Mouse (Mus musculus) forebrain, embryonic 14.5 days (tissue): ENCODE measurements around the gene Ap1m1. TPM values are rescaled to one million over a fixed set of nuclear protein-coding genes. Genes with fewer than 3 reads are reported as not detected.
A peak's percentile ranks its signal among the peaks of the same experiment; 100 is the strongest.

Source experiments
- ATAC-seq: fragments of 200-750 bp; cut with Nextera tagmentation; 2 replicates; pipeline ENCODE4 v1.8.0; 2017; ENCODE audit warnings: mild to moderate bottlenecking, moderate library complexity
- DNase-seq: peaks from one replicate; pipeline ENCODE4 v3.0.0-alpha.2; 2015; ENCODE audit warnings: low spot score
- H3K27ac ChIP-seq: fragments of 300-500 bp; sonication (generic); 2 replicates; pipeline ENCODE4 v1.5.1; 2014; ENCODE audit warnings: low read depth, mild to moderate bottlenecking, control low read depth, low read length, moderate library complexity
- H3K27me3 ChIP-seq: fragments of 300-500 bp; sonication (generic); replicated peaks from 2 replicates; pipeline ENCODE4 v1.6.1; 2014; ENCODE audit warnings: low read length, control low read depth, mixed read lengths; ENCODE audit not compliant: control insufficient read depth, insufficient read depth
- H3K36me3 ChIP-seq: fragments of 300-500 bp; sonication (generic); 2 replicates; pipeline ENCODE4 v1.6.1; 2014; ENCODE audit warnings: low read length, control low read depth; ENCODE audit not compliant: control insufficient read depth, insufficient read depth
- H3K4me1 ChIP-seq: fragments of 300-500 bp; sonication (generic); 2 replicates; pipeline ENCODE4 v1.6.1; 2014; ENCODE audit warnings: antibody characterized with exemption, low read length, control low read depth; ENCODE audit not compliant: control insufficient read depth, insufficient read depth
- H3K4me2 ChIP-seq: fragments of 300-500 bp; sonication (generic); 2 replicates; pipeline ENCODE4 v1.6.1; 2014; ENCODE audit warnings: mild to moderate bottlenecking, control low read depth, low read length
- H3K4me3 ChIP-seq: fragments of 300-500 bp; sonication (generic); 2 replicates; pipeline ENCODE4 v1.5.1; 2014; ENCODE audit warnings: low read depth, low read length, control low read depth
- H3K9ac ChIP-seq: fragments of 300-500 bp; sonication (generic); 2 replicates; pipeline ENCODE4 v1.6.1; 2014; ENCODE audit warnings: mild to moderate bottlenecking, low read length, control low read depth, moderate library complexity
- H3K9me3 ChIP-seq: fragments of 300-500 bp; sonication (generic); replicated peaks from 2 replicates; pipeline ENCODE4 v1.6.1; 2016; ENCODE audit warnings: low read length, control low read depth, mixed read lengths; ENCODE audit not compliant: control insufficient read depth
- WGBS: fragments of 180-500 bp; shearing (Covaris S2); extraction: QIAGEN DNeasy Blood & Tissue Kit; methylation state at CpG from one replicate; pipeline ENCODE4 v1.1.7; 2014; 5-methylcytosine and 5-hydroxymethylcytosine counted together
- polyA plus RNA-seq: library from polyadenylated mRNA; unstranded; fragments of >200 nt; fragmentation: Nextera tagmentation; extraction: Ambion mirVana; gene quantifications from 2 replicates; pipeline ENCODE4 v1.2.1, GENCODE M21; 2014

The Ap1m1 gene
- polyA plus RNA-seq = 214 TPM in 2 replicates

DNA sequence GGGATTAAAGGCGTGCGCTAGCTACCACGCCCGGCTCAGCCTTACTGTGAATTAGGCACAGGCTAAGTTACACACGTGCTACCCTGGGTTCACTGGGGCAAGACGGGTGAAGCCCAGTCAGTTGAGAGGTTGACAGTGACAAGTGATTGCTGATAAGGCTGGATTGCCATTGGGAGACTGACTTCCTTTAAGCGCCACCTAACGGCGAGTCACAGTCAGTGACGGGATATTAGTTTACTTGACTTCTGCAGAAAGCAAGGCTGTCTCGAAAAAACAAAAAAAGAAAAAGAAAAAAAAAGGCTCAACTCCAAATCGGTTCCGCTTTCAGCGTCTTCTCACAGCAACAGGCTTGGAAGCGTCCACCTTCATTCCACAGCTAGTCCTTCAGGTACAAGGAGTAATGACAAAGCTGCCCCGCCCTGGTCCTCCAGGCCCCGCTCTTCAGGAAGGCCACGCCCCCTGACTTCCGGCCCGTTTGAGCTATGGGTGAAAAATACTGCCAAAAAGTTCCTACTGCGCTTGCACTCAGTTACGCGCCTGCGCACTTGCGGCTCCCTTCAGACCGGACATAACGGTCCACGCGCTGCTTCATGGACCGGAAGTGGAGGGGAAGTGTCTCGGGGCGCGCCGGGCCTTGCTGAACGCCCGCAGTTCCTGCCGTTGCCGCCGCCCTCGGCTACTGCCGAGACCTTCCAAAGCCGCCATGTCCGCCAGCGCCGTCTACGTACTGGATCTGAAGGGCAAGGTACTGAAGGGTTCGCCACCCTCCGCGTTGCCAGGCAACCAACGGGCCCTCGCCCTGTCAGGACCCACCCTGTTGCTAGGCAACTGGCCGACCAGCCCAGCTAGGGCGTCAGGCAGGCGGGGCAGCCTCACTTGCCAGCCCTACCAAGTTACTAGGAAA lies at the start of gene Ap1m1:
Gene Ap1m1, plus strand, starts transcription at position 520 of the 904 bp plus-strand sequence.
- no peaks in the 10 kb centered on the region for H3K9me3 ChIP-seq
- WGBS = under 1% methylated on average over 54 of the region's 54 CpGs
- H3K27ac ChIP-seq = peak within 1 kb of the TSS; percentile 93
- no peaks in the 10 kb centered on the region for H3K4me1 ChIP-seq
- peak within 1 kb of the TSS; percentile 72 for H3K9ac ChIP-seq
- H3K4me3 ChIP-seq = peak within 1 kb of the TSS; percentile 64
- H3K4me2 ChIP-seq = peak within 1 kb of the TSS; percentile 73
- ATAC-seq (peak; percentile 96), DNase-seq (peak; percentile 100)
- no peaks in the 10 kb centered on the region for H3K27me3 ChIP-seq
- H3K36me3 ChIP-seq = peaks cover 14% of the 10 kb centered on the region; the same call in 1 of the 2 replicates

DNA sequence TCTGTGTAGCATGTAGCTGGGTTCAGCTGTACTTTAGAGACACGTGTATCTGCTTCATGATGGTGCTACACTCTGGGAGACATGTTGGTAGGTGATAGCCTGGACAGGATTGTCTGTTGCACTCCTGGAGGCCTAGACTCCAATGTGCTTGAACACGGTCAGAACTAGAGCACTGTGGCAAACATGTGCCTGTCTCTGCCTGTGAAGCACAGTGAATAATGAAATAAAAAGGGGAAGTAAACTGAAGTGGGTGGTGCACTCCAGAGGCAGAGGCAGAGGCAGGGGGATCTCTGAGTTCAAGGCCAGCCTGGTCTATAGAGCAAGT lies 49.6 kb upstream of the Ap1m1 start:
- H3K9me3 ChIP-seq = no peaks in the 10 kb centered on the region
- DNase-seq = no peak
- no peaks in the 10 kb centered on the region for H3K36me3 ChIP-seq

DNA sequence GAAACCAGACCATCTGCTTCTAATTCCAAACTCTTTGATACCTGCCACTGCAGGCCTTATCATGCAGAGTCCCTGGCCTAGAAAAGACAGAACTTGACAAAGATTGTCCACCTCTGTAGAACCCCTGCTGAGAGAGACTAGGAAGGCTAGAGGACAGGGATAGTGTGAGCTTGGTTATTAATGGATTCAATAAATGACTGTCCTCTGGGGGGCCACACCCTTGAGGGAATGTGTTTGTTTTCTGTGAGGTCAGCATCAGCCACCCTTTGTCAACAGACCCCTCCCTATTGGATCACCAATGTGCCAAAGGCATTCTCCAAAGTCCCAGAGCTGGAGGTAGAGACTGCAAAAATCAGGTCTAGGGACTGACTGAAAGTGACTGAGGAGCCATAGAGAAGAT lies 47.8 kb upstream of the Ap1m1 start:
- no peak overlapping the region for H3K9ac ChIP-seq
- no peaks in the 10 kb centered on the region for H3K4me1 ChIP-seq
- no peaks in the 10 kb centered on the region for H3K36me3 ChIP-seq
- H3K27me3 ChIP-seq = no peaks in the 10 kb centered on the region
- H3K9me3 ChIP-seq = no peaks in the 10 kb centered on the region
- H3K4me2 ChIP-seq = no peak overlapping the region
- H3K4me3 ChIP-seq = no peak overlapping the region
- H3K27ac ChIP-seq = no peak overlapping the region
- DNase-seq (no peak), ATAC-seq (no peak)

More for the DNA sequence above, 49.6 kb upstream of the Ap1m1 start:
- H3K4me3 ChIP-seq = no peak overlapping the region
- no peaks in the 10 kb centered on the region for H3K27me3 ChIP-seq
- 83% methylated on average over 2 of the region's 2 CpGs for WGBS
- H3K9ac ChIP-seq = no peak overlapping the region
- H3K27ac ChIP-seq = no peak overlapping the region
- no peak for ATAC-seq
- H3K4me2 ChIP-seq = no peak overlapping the region
- H3K4me1 ChIP-seq = no peaks in the 10 kb centered on the region

DNA sequence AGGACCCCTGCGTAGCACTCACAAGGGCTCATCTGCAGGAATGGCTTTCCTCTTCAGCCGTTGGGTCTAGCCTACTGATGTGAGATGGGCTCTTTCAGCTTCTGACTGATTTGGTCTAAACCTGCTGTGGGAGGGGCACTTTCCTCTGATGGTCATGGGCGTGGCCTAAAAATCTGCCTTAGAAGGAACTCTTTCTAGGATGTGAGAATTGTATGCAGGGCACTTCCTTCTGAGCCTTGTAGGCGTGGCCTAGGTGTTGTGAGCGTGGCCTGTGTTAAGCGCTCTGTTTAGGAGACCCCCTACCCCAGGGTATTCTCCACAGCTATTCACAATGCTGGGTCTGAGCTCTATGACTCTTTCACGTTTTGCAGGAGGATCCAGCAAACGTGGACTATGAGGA lies 41.8 kb upstream of the Ap1m1 start:
- Histone ChIP-seq H3K4me3 (no peak overlapping the region), H3K4me1 (no peaks in the 10 kb centered on the region), H3K27me3 (no peaks in the 10 kb centered on the region), H3K36me3 (no peaks in the 10 kb centered on the region), H3K9ac (no peak overlapping the region), H3K4me2 (no peak overlapping the region), H3K27ac (no peak overlapping the region), H3K9me3 (peaks cover 7% of the 10 kb centered on the region; the same call in 1 of the 2 replicates)
- WGBS = 69% methylated on average over 8 of the region's 8 CpGs
- DNase-seq (no peak), ATAC-seq (no peak)

DNA sequence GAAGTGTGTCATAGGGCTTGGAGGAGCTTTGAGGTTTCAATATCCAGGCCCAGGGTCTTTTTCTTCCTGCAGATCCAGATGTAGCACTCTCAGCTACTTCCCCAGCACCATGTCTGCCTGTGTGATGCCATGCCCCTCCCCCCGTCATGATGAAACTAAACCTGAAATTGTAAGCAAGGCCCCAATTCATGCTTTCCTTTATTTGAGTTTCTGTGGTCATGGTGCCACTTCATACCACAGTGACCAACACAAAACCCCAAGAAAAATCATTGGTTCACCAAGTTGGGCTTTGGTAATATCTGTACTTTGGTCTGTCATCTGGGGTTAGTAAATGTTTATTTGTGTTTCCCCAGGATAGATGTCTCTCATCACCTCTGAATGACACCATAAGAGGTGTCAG lies 31.2 kb upstream of the Ap1m1 start:
- 86% methylated on average over 1 of the region's 1 CpGs for WGBS
- no peak for ATAC-seq

DNA sequence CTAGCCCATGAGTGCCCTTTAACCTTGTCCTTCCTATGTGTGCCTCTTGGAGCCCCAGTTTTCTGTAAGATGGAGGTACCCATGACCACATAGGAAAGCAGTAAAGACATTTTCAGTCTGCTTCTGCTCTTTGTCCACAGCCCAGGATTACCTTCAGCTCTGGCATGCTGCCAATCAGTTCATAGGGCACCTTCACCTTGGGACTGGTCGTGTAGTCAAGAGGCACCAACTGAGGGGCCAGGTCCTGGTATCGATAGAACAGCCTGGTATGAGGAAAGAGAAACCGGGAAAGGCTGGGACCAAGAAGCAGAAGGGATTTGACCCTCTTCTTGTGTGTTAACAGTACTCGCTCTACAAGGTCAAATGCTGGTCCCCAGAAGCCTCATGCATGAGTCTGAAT lies 29.6 kb upstream of the Ap1m1 start:
- 84% methylated on average over 4 of the region's 4 CpGs for WGBS
- DNase-seq (no peak), ATAC-seq (no peak)
- H3K36me3 ChIP-seq = no peaks in the 10 kb centered on the region
- H3K4me2 ChIP-seq = no peak overlapping the region
- H3K4me3 ChIP-seq = no peak overlapping the region
- H3K9me3 ChIP-seq = no peaks in the 10 kb centered on the region
- no peaks in the 10 kb centered on the region for H3K4me1 ChIP-seq
- H3K9ac ChIP-seq = no peak overlapping the region
- no peak overlapping the region for H3K27ac ChIP-seq
- no peaks in the 10 kb centered on the region for H3K27me3 ChIP-seq

More for the DNA sequence above, 31.2 kb upstream of the Ap1m1 start:
- Histone ChIP-seq H3K4me3 (no peak overlapping the region), H3K27ac (no peak overlapping the region), H3K9ac (no peak overlapping the region), H3K27me3 (no peaks in the 10 kb centered on the region), H3K4me1 (no peaks in the 10 kb centered on the region), H3K9me3 (peaks cover 4% of the 10 kb centered on the region; the same call in 1 of the 2 replicates), H3K4me2 (no peak overlapping the region), H3K36me3 (no peaks in the 10 kb centered on the region)
- DNase-seq = no peak

DNA sequence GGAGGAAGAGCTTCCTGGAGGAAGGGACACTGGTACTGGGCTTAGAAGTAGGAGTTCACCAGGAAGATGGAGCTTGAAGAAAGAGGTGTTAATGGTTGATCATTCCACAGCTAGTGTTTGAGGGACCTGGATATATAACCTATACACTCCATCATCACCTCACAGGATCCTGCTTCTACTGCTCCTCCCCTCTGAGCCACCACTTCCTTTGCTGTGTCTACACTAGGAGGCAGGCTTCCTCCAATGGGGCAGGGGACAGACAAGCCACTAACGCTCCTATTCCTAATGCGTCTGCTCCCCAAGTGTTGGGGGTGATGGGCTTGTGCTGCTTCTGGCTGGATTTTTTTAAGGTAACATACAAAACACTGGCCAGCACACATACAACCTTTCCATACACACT lies 29.1 kb upstream of the Ap1m1 start:
- ATAC-seq (no peak), DNase-seq (no peak)
- Histone ChIP-seq H3K27ac (no peak overlapping the region), H3K4me3 (no peak overlapping the region), H3K27me3 (no peaks in the 10 kb centered on the region), H3K9ac (no peak overlapping the region), H3K4me2 (no peak overlapping the region), H3K36me3 (no peaks in the 10 kb centered on the region), H3K4me1 (no peaks in the 10 kb centered on the region), H3K9me3 (no peaks in the 10 kb centered on the region)
- WGBS = 58% methylated on average over 2 of the region's 2 CpGs

DNA sequence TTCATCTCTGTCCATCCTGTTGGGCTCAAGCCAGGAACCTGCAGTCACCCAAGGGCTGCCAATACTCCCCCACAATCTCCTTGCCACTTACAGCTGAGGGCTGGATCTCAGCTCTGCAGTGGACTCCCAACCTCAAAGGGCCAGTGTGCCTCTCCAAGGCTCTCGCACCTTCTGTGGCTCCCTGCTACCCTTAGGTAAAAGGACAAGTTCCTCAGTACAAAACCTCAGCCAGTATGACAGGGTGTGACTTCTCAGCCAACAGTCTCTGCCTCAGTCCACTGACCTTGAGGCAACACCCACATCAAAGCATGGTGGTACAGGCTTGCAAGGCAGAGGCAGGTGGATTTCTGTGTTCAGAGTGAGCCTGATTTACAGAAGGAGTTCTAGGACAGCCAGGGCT lies 28.0 kb upstream of the Ap1m1 start:
- ATAC-seq (no peak), DNase-seq (no peak)
- 79% methylated on average over 1 of the region's 1 CpGs for whole genome bisulfite sequencing
- Histone ChIP-seq H3K27ac (no peak overlapping the region), H3K27me3 (no peaks in the 10 kb centered on the region), H3K4me2 (no peak overlapping the region), H3K4me1 (no peaks in the 10 kb centered on the region), H3K9ac (no peak overlapping the region), H3K36me3 (no peaks in the 10 kb centered on the region), H3K9me3 (no peaks in the 10 kb centered on the region), H3K4me3 (no peak overlapping the region)

DNA sequence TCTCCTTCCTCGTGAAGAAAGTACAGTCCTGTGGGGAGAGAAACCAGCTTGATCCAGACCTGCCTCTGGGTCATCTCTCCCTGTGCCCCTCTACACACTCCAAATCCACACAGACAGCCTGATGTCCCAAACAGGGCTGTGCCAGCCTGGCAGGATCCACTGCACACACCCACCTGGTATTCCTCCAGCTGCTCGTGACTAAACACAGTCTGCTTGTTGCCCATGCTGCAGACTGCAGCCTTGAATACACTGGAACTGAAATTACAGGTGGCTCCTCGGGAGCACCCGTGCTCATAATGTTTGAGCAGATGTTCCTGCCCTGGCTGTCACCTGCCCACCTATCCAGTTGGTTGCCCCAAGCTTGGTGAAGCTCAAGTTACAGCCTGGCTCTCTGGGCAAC lies 27.1 kb upstream of the Ap1m1 start, which contains the start of gene Cib3:
Gene Cib3, minus strand, starts transcription at position 87 of the 400 bp plus-strand sequence.
- H3K4me1 ChIP-seq = no peaks in the 10 kb centered on the region
- no peaks in the 10 kb centered on the region for H3K9me3 ChIP-seq
- no peak for DNase-seq
- ATAC-seq = no peak
- no peak within 1 kb of the TSS for H3K27ac ChIP-seq
- H3K4me2 ChIP-seq = no peak within 1 kb of the TSS
- H3K9ac ChIP-seq = no peak within 1 kb of the TSS
- H3K4me3 ChIP-seq = no peak within 1 kb of the TSS
- 62% methylated on average over 4 of the region's 4 CpGs for WGBS
- H3K36me3 ChIP-seq = no peaks in the 10 kb centered on the region
- H3K27me3 ChIP-seq = no peaks in the 10 kb centered on the region
